Mouse (Mus musculus) CD4-positive, CD25-positive, alpha-beta regulatory T cell, adult 2 months (primary cell): Measurements from ENCODE around the gene Tbxa2r.
A peak's percentile ranks its signal among the peaks of the same experiment; 100 is the strongest.

ENCODE experiments used
- DNase-seq: peaks from one replicate; pipeline ENCODE4 v3.0.0-alpha.2; 2012; ENCODE audit warnings: low read depth, low spot score

The Tbxa2r gene

GRCm38 (mm10) chr10:81365672-81366476 lies 37.3 kb downstream of the Tbxa2r start, which contains the start of gene 4930404N11Rik:
Gene 4930404N11Rik, minus strand, starts transcription at chr10:81365816.
- no peak for DNase-seq

GRCm38 (mm10) chr10:81366477-81367206 lies 38.1 kb downstream of the Tbxa2r start:
- DNase-seq, result no peak

- no peak for DNase-seq
Measured at GRCm38 (mm10) chr10:81367207-81367495, 38.6 kb downstream of the Tbxa2r start.

- no peak for DNase-seq
Measured at GRCm38 (mm10) chr10:81375322-81375721, 46.8 kb downstream of the Tbxa2r start.

- no peak for DNase-seq
Measured at GRCm38 (mm10) chr10:81376561-81377361, 48.2 kb downstream of the Tbxa2r start.

- no peak for DNase-seq
Measured at GRCm38 (mm10) chr10:81377362-81377664, 48.8 kb downstream of the Tbxa2r start.

- DNase-seq, result no peak
Measured at GRCm38 (mm10) chr10:81377793-81378552, 49.4 kb downstream of the Tbxa2r start, which contains the start of gene Fzr1. Gene Fzr1, minus strand, starts transcription at chr10:81378516.

- peak; percentile 100 for DNase-seq
Measured at GRCm38 (mm10) chr10:81378553-81379182, 50.1 kb downstream of the Tbxa2r start.

GRCm38 (mm10) chr10:81379183-81379553 lies 50.6 kb downstream of the Tbxa2r start:
- no peak for DNase-seq

GRCm38 (mm10) chr10:81379809-81380378 lies 51.4 kb downstream of the Tbxa2r start:
- no peak for DNase-seq

GRCm38 (mm10) chr10:81382039-81382438 lies 53.5 kb downstream of the Tbxa2r start:
- peak; percentile 36 for DNase-seq

- DNase-seq, result peak; percentile 99
Measured at GRCm38 (mm10) chr10:81383802-81384604, 55.5 kb downstream of the Tbxa2r start, which contains the start of the genes Dohh and Gm48551. Gene Dohh, plus strand, starts transcription at chr10:81384428. Gene Gm48551, plus strand, starts transcription at chr10:81384466.

GRCm38 (mm10) chr10:81384605-81384982 lies 56.1 kb downstream of the Tbxa2r start:
- DNase-seq, result no peak
